In the genomic region with DNA sequence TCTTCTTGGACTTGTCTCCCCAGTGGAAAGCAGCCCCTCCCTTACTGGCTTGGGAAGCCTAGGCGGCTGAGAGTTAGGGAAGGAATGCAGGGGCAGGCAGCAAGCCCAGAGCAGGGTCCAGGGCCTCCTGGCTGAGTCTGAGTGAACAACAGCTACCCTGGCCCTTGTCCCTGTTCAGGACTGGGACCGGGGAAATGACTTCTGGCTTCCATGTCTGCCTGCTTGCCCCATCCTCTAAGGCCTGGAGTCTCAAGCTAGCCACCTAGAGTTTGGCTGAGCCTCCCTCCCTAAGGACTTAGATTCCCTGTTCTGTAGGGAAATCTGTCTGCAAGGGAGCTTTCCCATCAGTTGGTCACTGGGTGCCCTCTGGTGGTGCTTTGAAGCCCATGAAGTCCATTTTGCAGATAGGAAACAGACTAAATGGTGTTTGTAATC, we compare ENCODE assay signal across 8 mouse cellular contexts. TPM values are rescaled to one million over a fixed set of nuclear protein-coding genes. Genes with fewer than 3 reads are reported as not detected.
DNase-seq lines count a peak whose midpoint lies in the region; ATAC-seq and TF ChIP-seq lines count a peak whose summit lies in the region.

No protein-coding gene starts in this region.

- H3K27me3 ChIP-seq in MEL (ENCODE audit: control insufficient read depth in 1 of 2, insufficient read depth in 2 of 2, low read length in 2 of 2), result no peaks in the 10 kb centered on the region
- H3K27me3 ChIP-seq in lung, postnatal 0 days (replicated peaks; ENCODE audit: insufficient read depth, low read length), result no peaks in the 10 kb centered on the region
- H3K27me3 ChIP-seq in splenic B cell, adult 2 months (ENCODE audit: control insufficient read depth, insufficient read depth, low read length, poor library complexity, severe bottlenecking), result no peaks in the 10 kb centered on the region

- intact Hi-C loops in heart, postnatal 10 days (cut with DNase I), result loop anchor here (1.0 to 2.0 kb wide), 3 partner anchors 35 to 84 kb away; a partner anchor contains a TSS

- no peaks in the 10 kb centered on the region; the same call in 1 of the 2 replicates for H3K79me2 ChIP-seq in MEL (ENCODE audit: control insufficient read depth, insufficient read depth, low read length, poor library complexity)

- peak overlapping the region; percentile 98; the same call in 1 of the 2 replicates for H3K4me2 ChIP-seq in lung, postnatal 0 days (replicated peaks; ENCODE audit: low read depth, low read length)

- H3K27ac ChIP-seq in MEL (ENCODE audit: control insufficient read depth, low read depth, low read length), result no peak overlapping the region
- H3K27ac ChIP-seq in cortical plate, adult 2 months (ENCODE audit: insufficient read depth, low read length), result no peak overlapping the region
- H3K27ac ChIP-seq in lung, postnatal 0 days (ENCODE audit: low read length), result no peak overlapping the region

- no peak for TF ChIP-seq POLR2A in MEL (IDR thresholded peaks at IDR 0.05; ENCODE audit: control insufficient read depth in 1 of 2, insufficient read depth in 1 of 2, low read depth in 1 of 2, low read length in 2 of 2, poor library complexity in 1 of 2)
- TF ChIP-seq POLR2A in cortical plate, adult 2 months (IDR thresholded peaks at IDR 0.05; ENCODE audit: extremely low read depth, insufficient read depth, low read length), result no peak

- peaks cover 0 to 18% of the 10 kb centered on the region in 2 experiments; a peak in 2 of 4 replicates for H3K36me3 ChIP-seq in MEL (ENCODE audit: control insufficient read depth in 1 of 2, insufficient read depth in 2 of 2, low read length in 2 of 2)
- peaks cover 14% of the 10 kb centered on the region; the same call in 1 of the 2 replicates for H3K36me3 ChIP-seq in lung, postnatal 0 days (ENCODE audit: insufficient read depth, low read length)
- peaks cover 2% of the 10 kb centered on the region; the same call in 1 of the 2 replicates for H3K36me3 ChIP-seq in splenic B cell, adult 2 months (ENCODE audit: control insufficient read depth, insufficient read depth, low read length, poor library complexity, severe bottlenecking)

- no peak for TF ChIP-seq EP300 in MEL (IDR thresholded peaks at IDR 0.05; ENCODE audit: low read depth in 1 of 2, low read length in 2 of 2)
- no peak for TF ChIP-seq EP300 in lung, postnatal 0 days (IDR thresholded peaks at IDR 0.05)

- peaks cover 4 to 26% of the 10 kb centered on the region in 2 experiments; a peak in 3 of 4 replicates for H3K4me1 ChIP-seq in MEL (ENCODE audit: control insufficient read depth in 1 of 2, insufficient read depth in 2 of 2, low read length in 2 of 2)
- H3K4me1 ChIP-seq in cortical plate, adult 2 months (ENCODE audit: control insufficient read depth, insufficient read depth, low read length), result no peaks in the 10 kb centered on the region
- peaks cover 16% of the 10 kb centered on the region; the same call in 1 of the 2 replicates for H3K4me1 ChIP-seq in lung, postnatal 0 days (ENCODE audit: insufficient read depth, low read depth, low read length)

- no peak; the same call in 1 of the 2 replicates for ATAC-seq in lung, postnatal 0 days

- no peak overlapping the region for H3K4me3 ChIP-seq in MEL (ENCODE audit: control insufficient read depth in 1 of 2, insufficient read depth in 1 of 2, low read depth in 2 of 2, low read length in 2 of 2)
- no peak overlapping the region for H3K4me3 ChIP-seq in cortical plate, adult 2 months (ENCODE audit: insufficient read depth, low read length)
- H3K4me3 ChIP-seq in lung, postnatal 0 days (ENCODE audit: low read depth, low read length), result no peak overlapping the region

- WGBS in lung, postnatal 0 days, result 7% methylated on average over 2 of the region's 2 CpGs

- TF ChIP-seq CTCF in MEL (IDR thresholded peaks at IDR 0.05 in 2 of 3, conservative IDR thresholded peaks at IDR 0.05 in 1 of 3; ENCODE audit: control insufficient read depth in 1 of 3, insufficient read depth in 1 of 3, low read depth in 2 of 3, low read length in 3 of 3, poor library complexity in 1 of 3, severe bottlenecking in 1 of 3), result peak in 2 of 3 experiments; percentile 66 to 82
- peak; percentile 97 for TF ChIP-seq CTCF in cortical plate, adult 2 months (IDR thresholded peaks at IDR 0.05; ENCODE audit: extremely low read depth, insufficient read depth, low read length)
- peak; percentile 91 for TF ChIP-seq CTCF in lung, postnatal 0 days (IDR thresholded peaks at IDR 0.05)

- peak; percentile 84 to 95 for DNase-seq in adrenal gland, adult (ENCODE audit: inconsistent age in 2 of 2, low spot score in 1 of 2)
- DNase-seq in adrenal gland, postnatal 4 days (ENCODE audit: low spot score in 2 of 2), result no peak
- DNase-seq in MEL (ENCODE audit: low read depth, low spot score), result peak; percentile 82
- DNase-seq in heart, postnatal 10 days, result peak; percentile 84 to 85
- DNase-seq in layer of hippocampus, adult 9-10 months (ENCODE audit: low spot score), result peak; percentile 77
- DNase-seq in lung, postnatal 0 days (ENCODE audit: low spot score), result peak; percentile 87
- peak; percentile 72 for DNase-seq in splenic B cell, adult 2 months (ENCODE audit: low read depth, low spot score)

- peak; percentile 99 for TF ChIP-seq RAD21 in MEL (IDR thresholded peaks at IDR 0.05; ENCODE audit: low read depth, low read length)

- no peaks in the 10 kb centered on the region for H3K9me3 ChIP-seq in MEL (replicated peaks; ENCODE audit: insufficient read depth, low read length)
- no peaks in the 10 kb centered on the region for H3K9me3 ChIP-seq in lung, postnatal 0 days (ENCODE audit: low read length)

- H3K9ac ChIP-seq in MEL (ENCODE audit: control insufficient read depth, low read depth, low read length, poor library complexity, severe bottlenecking), result no peak overlapping the region
- no peak overlapping the region for H3K9ac ChIP-seq in lung, postnatal 0 days (replicated peaks; ENCODE audit: low read depth)

TF ChIP-seq in MEL, 35 proteins besides CTCF, POLR2A, EP300 and RAD21 (continues in another document):
- no peak for TF ChIP-seq TAL1 (IDR thresholded peaks at IDR 0.05; ENCODE audit: low read length)
- TF ChIP-seq CHD2 (IDR thresholded peaks at IDR 0.05; ENCODE audit: low read length), result no peak
- no peak for TF ChIP-seq ZMIZ1 (IDR thresholded peaks at IDR 0.05; ENCODE audit: low read depth, low read length)
- no peak for TF ChIP-seq POLR2AphosphoS2 (IDR thresholded peaks at IDR 0.05; ENCODE audit: low read length)
- TF ChIP-seq RCOR1 (IDR thresholded peaks at IDR 0.05; ENCODE audit: low read depth, low read length), result peak; percentile 43; the same call in 1 of the 2 replicates
- TF ChIP-seq ELF1 (IDR thresholded peaks at IDR 0.05; ENCODE audit: low read depth, low read length), result no peak
- no peak for TF ChIP-seq POLR2AphosphoS5 (IDR thresholded peaks at IDR 0.05; ENCODE audit: borderline replicate concordance, low read depth, low read length)
- no peak for TF ChIP-seq MAFK (IDR thresholded peaks at IDR 0.05; ENCODE audit: borderline replicate concordance, low read depth, low read length)
- no peak for TF ChIP-seq GATA1 (IDR thresholded peaks at IDR 0.05; ENCODE audit: low read depth, low read length)
- peak; percentile 98 for TF ChIP-seq ZC3H11A (IDR thresholded peaks at IDR 0.05; ENCODE audit: low read depth, low read length)
- no peak for TF ChIP-seq GABPA (IDR thresholded peaks at IDR 0.05; ENCODE audit: low read depth, low read length)
- no peak for TF ChIP-seq USF1 (IDR thresholded peaks at IDR 0.05; ENCODE audit: low read depth, low read length)
- TF ChIP-seq NELFE (IDR thresholded peaks at IDR 0.05; ENCODE audit: low read depth, low read length), result no peak

RNA-seq across cellular contexts. Expression of a gene that starts 1.3 kb away (rescaled TPM):
- 1 to 10 TPM; 6.3 to 6.6 TPM for total RNA-seq in adrenal gland, postnatal 4 days (2021)
- 6.6 and 7.1 TPM in 2 replicates for total RNA-seq in MEL (2012; rRNA removed)
- polyA plus RNA-seq in MEL (2012; ENCODE audit: insufficient read depth in 1 of 2, insufficient read length in 2 of 2, low read depth in 1 of 2, low replicate concordance in 2 of 2, missing spikeins in 1 of 2), result 10 to 100 TPM in 1 of 2 experiments, not detected in 1; 11.8 TPM
- 3.8 and 5.4 TPM in 2 replicates for polyA plus RNA-seq in cortical plate, adult 2 months (2012; rRNA removed)
- 10 to 100 TPM in 1 of 2 experiments, 1 to 10 TPM in 1; 7.9 to 10.4 TPM for total RNA-seq in heart, postnatal 10 days (2021)
- 16.5 and 17.8 TPM in 2 replicates for polyA plus RNA-seq in lung, postnatal 0 days (2015; fragmentation: Nextera tagmentation; extraction: Ambion mirVana)

RNA-seq across cellular contexts. Expression of a gene that starts 16.9 kb away (rescaled TPM):
- under 1 TPM; 0.11 to 0.23 TPM for total RNA-seq in adrenal gland, postnatal 4 days (2021)
- 11.2 and 15.4 TPM in 2 replicates for total RNA-seq in MEL (2012; rRNA removed)
- 10 to 100 TPM in 1 of 2 experiments, not detected in 1; 10.6 TPM for polyA plus RNA-seq in MEL (2012; ENCODE audit: insufficient read depth in 1 of 2, insufficient read length in 2 of 2, low read depth in 1 of 2, low replicate concordance in 2 of 2, missing spikeins in 1 of 2)
- polyA plus RNA-seq in cortical plate, adult 2 months (2012; rRNA removed), result 0.06 and 0.19 TPM in 2 replicates
- total RNA-seq in heart, postnatal 10 days (2021), result not detected
- polyA plus RNA-seq in lung, postnatal 0 days (2015; fragmentation: Nextera tagmentation; extraction: Ambion mirVana), result 0.69 and 1.3 TPM in 2 replicates

RNA-seq across cellular contexts. Expression of a gene that starts 32.7 kb away (rescaled TPM):
- 10 to 100 TPM; 19.0 to 19.9 TPM for total RNA-seq in adrenal gland, postnatal 4 days (2021)
- total RNA-seq in MEL (2012; rRNA removed), result 26.3 and 27.4 TPM in 2 replicates
- polyA plus RNA-seq in MEL (2012; ENCODE audit: insufficient read depth in 1 of 2, insufficient read length in 2 of 2, low read depth in 1 of 2, low replicate concordance in 2 of 2, missing spikeins in 1 of 2), result 10 to 100 TPM in 1 of 2 experiments, not detected in 1; 23.0 TPM
- polyA plus RNA-seq in cortical plate, adult 2 months (2012; rRNA removed), result 46.7 and 49.6 TPM in 2 replicates
- total RNA-seq in heart, postnatal 10 days (2021), result 10 to 100 TPM; 12.3 to 12.6 TPM
- polyA plus RNA-seq in lung, postnatal 0 days (2015; fragmentation: Nextera tagmentation; extraction: Ambion mirVana), result 41.7 and 43.8 TPM in 2 replicates

RNA-seq across cellular contexts. Expression of a gene that starts 38.0 kb away (rescaled TPM):
- under 1 TPM; 0.76 to 0.99 TPM for total RNA-seq in adrenal gland, postnatal 4 days (2021)
- 0.10 and 0.27 TPM in 2 replicates for total RNA-seq in MEL (2012; rRNA removed)
- polyA plus RNA-seq in MEL (2012; ENCODE audit: insufficient read depth in 1 of 2, insufficient read length in 2 of 2, low read depth in 1 of 2, low replicate concordance in 2 of 2, missing spikeins in 1 of 2), result under 1 TPM in 1 of 2 experiments, not detected in 1; 0.31 TPM
- 0.64 and 0.90 TPM in 2 replicates for polyA plus RNA-seq in cortical plate, adult 2 months (2012; rRNA removed)
- under 1 TPM; 0.55 to 0.62 TPM for total RNA-seq in heart, postnatal 10 days (2021)
- 0.57 and 0.94 TPM in 2 replicates for polyA plus RNA-seq in lung, postnatal 0 days (2015; fragmentation: Nextera tagmentation; extraction: Ambion mirVana)

RNA-seq across cellular contexts. Expression of a gene that starts 59.2 kb away (rescaled TPM):
- 10 to 100 TPM; 70.4 to 71.6 TPM for total RNA-seq in adrenal gland, postnatal 4 days (2021)
- 64.9 and 77.0 TPM in 2 replicates for total RNA-seq in MEL (2012; rRNA removed)
- polyA plus RNA-seq in MEL (2012; ENCODE audit: insufficient read depth in 1 of 2, insufficient read length in 2 of 2, low read depth in 1 of 2, low replicate concordance in 2 of 2, missing spikeins in 1 of 2), result 100 to 1,000 TPM in 1 of 2 experiments, 10 to 100 TPM in 1; 32.1 to 101 TPM
- polyA plus RNA-seq in cortical plate, adult 2 months (2012; rRNA removed), result 38.8 and 39.0 TPM in 2 replicates
- total RNA-seq in heart, postnatal 10 days (2021), result 10 to 100 TPM; 45.6 to 54.6 TPM
- 12.6 and 13.4 TPM in 2 replicates for polyA plus RNA-seq in lung, postnatal 0 days (2015; fragmentation: Nextera tagmentation; extraction: Ambion mirVana)

Comparison
In these comparisons a context has a peak if more than half of its experiments do, and no peak if none do; other contexts are left out.
1. DNase-seq: peak in adrenal gland, adult (2 of 2), MEL (single experiment), heart, postnatal 10 days (2 of 2), layer of hippocampus, adult 9-10 months (single experiment), lung, postnatal 0 days (single experiment) and splenic B cell, adult 2 months (single experiment); none in adrenal gland, postnatal 4 days (0 of 2).
2. Peak in every context shown above with its lines, with median percentiles within 50 percentile points of each other: CTCF ChIP-seq.